Mouse (Mus musculus): ENCODE measurements around the gene Birc6. TPM values are rescaled to one million over a fixed set of nuclear protein-coding genes. Genes with fewer than 3 reads are reported as not detected.

The Birc6 gene
- 75.6 and 83.8 TPM in 2 replicates for polyA plus RNA-seq (2014; fragmentation: Nextera tagmentation; extraction: Ambion mirVana)

GRCm38 (mm10) chr17:74527729-74528607 is at the start of gene Birc6:
Birc6 (plus strand) TSS chr17:74528295.
- peak within 1 kb of the TSS; percentile 98 for H3K27ac ChIP-seq (replicated peaks; ENCODE audit: low read depth, low read length)
- H3K36me3 ChIP-seq (replicated peaks; ENCODE audit: control insufficient read depth, insufficient read depth, low read depth, low read length), result no peaks in the 10 kb centered on the region
- H3K27me3 ChIP-seq (ENCODE audit: control insufficient read depth, insufficient read depth, low read length), result no peaks in the 10 kb centered on the region
- DNase-seq (ENCODE audit: low spot score) (peak; percentile 100), ATAC-seq (replicated peaks; ENCODE audit: insufficient number of reproducible peaks, low FRiP score, low TSS enrichment, low read depth) (peak; percentile 98)
- WGBS, result under 1% methylated on average over 71 of the region's 71 CpGs
- no peaks in the 10 kb centered on the region for H3K4me1 ChIP-seq (ENCODE audit: control insufficient read depth, insufficient read depth, low read length)
- peak within 1 kb of the TSS; percentile 98 for H3K4me3 ChIP-seq (ENCODE audit: low read depth, low read length)
- H3K9me3 ChIP-seq (replicated peaks; ENCODE audit: control insufficient read depth, low read length), result no peaks in the 10 kb centered on the region
- H3K4me2 ChIP-seq (ENCODE audit: low read depth, low read length), result peak within 1 kb of the TSS; percentile 59
- peak within 1 kb of the TSS; percentile 96 for H3K9ac ChIP-seq (replicated peaks; ENCODE audit: low read length)

- WGBS, result 87% methylated on average over 14 of the region's 14 CpGs
- Histone ChIP-seq H3K4me3 (ENCODE audit: low read depth, low read length) (no peak overlapping the region), H3K9ac (replicated peaks; ENCODE audit: low read length) (no peak overlapping the region), H3K36me3 (replicated peaks; ENCODE audit: control insufficient read depth, insufficient read depth, low read depth, low read length) (no peaks in the 10 kb centered on the region), H3K4me2 (ENCODE audit: low read depth, low read length) (no peak overlapping the region), H3K27ac (replicated peaks; ENCODE audit: low read depth, low read length) (no peak overlapping the region), H3K4me1 (ENCODE audit: control insufficient read depth, insufficient read depth, low read length) (no peaks in the 10 kb centered on the region), H3K27me3 (ENCODE audit: control insufficient read depth, insufficient read depth, low read length) (no peaks in the 10 kb centered on the region), H3K9me3 (replicated peaks; ENCODE audit: control insufficient read depth, low read length) (no peaks in the 10 kb centered on the region)
- DNase-seq (ENCODE audit: low spot score), result no peak
- ATAC-seq (replicated peaks; ENCODE audit: insufficient number of reproducible peaks, low FRiP score, low TSS enrichment, low read depth), result no peak
Observed at GRCm38 (mm10) chr17:74480361-74481069, 47.6 kb upstream of the Birc6 start.

- ATAC-seq (replicated peaks; ENCODE audit: insufficient number of reproducible peaks, low FRiP score, low TSS enrichment, low read depth) (peak; percentile 99), DNase-seq (ENCODE audit: low spot score) (peak; percentile 98)
- 5% methylated on average over 57 of the region's 58 CpGs for WGBS
- H3K9me3 ChIP-seq (replicated peaks; ENCODE audit: control insufficient read depth, low read length), result no peaks in the 10 kb centered on the region
- peak within 1 kb of the TSS; percentile 84 for H3K9ac ChIP-seq (replicated peaks; ENCODE audit: low read length)
- H3K4me3 ChIP-seq (ENCODE audit: low read depth, low read length), result peak within 1 kb of the TSS; percentile 96
- no peaks in the 10 kb centered on the region for H3K4me1 ChIP-seq (ENCODE audit: control insufficient read depth, insufficient read depth, low read length)
- no peaks in the 10 kb centered on the region for H3K27me3 ChIP-seq (ENCODE audit: control insufficient read depth, insufficient read depth, low read length)
- peaks cover 2% of the 10 kb centered on the region for H3K36me3 ChIP-seq (replicated peaks; ENCODE audit: control insufficient read depth, insufficient read depth, low read depth, low read length)
- H3K4me2 ChIP-seq (ENCODE audit: low read depth, low read length), result peak within 1 kb of the TSS; percentile 67
- H3K27ac ChIP-seq (replicated peaks; ENCODE audit: low read depth, low read length), result no peak within 1 kb of the TSS
Observed at GRCm38 (mm10) chr17:74489024-74489900, 38.8 kb upstream of the Birc6 start, which contains the start of gene Yipf4. Yipf4 (plus strand) TSS chr17:74489493.

- peaks cover 2% of the 10 kb centered on the region for H3K36me3 ChIP-seq (replicated peaks; ENCODE audit: control insufficient read depth, insufficient read depth, low read depth, low read length)
- H3K27ac ChIP-seq (replicated peaks; ENCODE audit: low read depth, low read length), result no peak overlapping the region
- H3K4me3 ChIP-seq (ENCODE audit: low read depth, low read length), result peak overlapping the region; percentile 96
- WGBS, result under 1% methylated on average over 12 of the region's 12 CpGs
- no peaks in the 10 kb centered on the region for H3K4me1 ChIP-seq (ENCODE audit: control insufficient read depth, insufficient read depth, low read length)
- no peak for DNase-seq (ENCODE audit: low spot score)
- ATAC-seq (replicated peaks; ENCODE audit: insufficient number of reproducible peaks, low FRiP score, low TSS enrichment, low read depth), result no peak; the same call in 1 of the 2 replicates
- peak overlapping the region; percentile 67 for H3K4me2 ChIP-seq (ENCODE audit: low read depth, low read length)
- H3K9me3 ChIP-seq (replicated peaks; ENCODE audit: control insufficient read depth, low read length), result no peaks in the 10 kb centered on the region
- H3K9ac ChIP-seq (replicated peaks; ENCODE audit: low read length), result peak overlapping the region; percentile 84
- no peaks in the 10 kb centered on the region for H3K27me3 ChIP-seq (ENCODE audit: control insufficient read depth, insufficient read depth, low read length)
Observed at GRCm38 (mm10) chr17:74489901-74490220, 38.2 kb upstream of the Birc6 start.

GRCm38 (mm10) chr17:74491565-74491964 is 36.5 kb upstream of the Birc6 start:
- DNase-seq (ENCODE audit: low spot score), result no peak
- WGBS, result 87% methylated on average over 3 of the region's 3 CpGs
- ATAC-seq (replicated peaks; ENCODE audit: insufficient number of reproducible peaks, low FRiP score, low TSS enrichment, low read depth), result no peak

GRCm38 (mm10) chr17:74500204-74500603 is 27.9 kb upstream of the Birc6 start:
- WGBS, result 93% methylated on average over 4 of the region's 4 CpGs
- ATAC-seq (replicated peaks; ENCODE audit: insufficient number of reproducible peaks, low FRiP score, low TSS enrichment, low read depth) (no peak), DNase-seq (ENCODE audit: low spot score) (no peak)
- Histone ChIP-seq H3K9me3 (replicated peaks; ENCODE audit: control insufficient read depth, low read length) (no peaks in the 10 kb centered on the region), H3K36me3 (replicated peaks; ENCODE audit: control insufficient read depth, insufficient read depth, low read depth, low read length) (no peaks in the 10 kb centered on the region), H3K27me3 (ENCODE audit: control insufficient read depth, insufficient read depth, low read length) (no peaks in the 10 kb centered on the region), H3K4me3 (ENCODE audit: low read depth, low read length) (no peak overlapping the region), H3K4me1 (ENCODE audit: control insufficient read depth, insufficient read depth, low read length) (no peaks in the 10 kb centered on the region), H3K4me2 (ENCODE audit: low read depth, low read length) (no peak overlapping the region), H3K9ac (replicated peaks; ENCODE audit: low read length) (no peak overlapping the region), H3K27ac (replicated peaks; ENCODE audit: low read depth, low read length) (no peak overlapping the region)

More at GRCm38 (mm10) chr17:74491565-74491964, 36.5 kb upstream of the Birc6 start:
- H3K27me3 ChIP-seq (ENCODE audit: control insufficient read depth, insufficient read depth, low read length), result no peaks in the 10 kb centered on the region
- H3K4me3 ChIP-seq (ENCODE audit: low read depth, low read length), result no peak overlapping the region
- H3K27ac ChIP-seq (replicated peaks; ENCODE audit: low read depth, low read length), result no peak overlapping the region
- no peaks in the 10 kb centered on the region for H3K9me3 ChIP-seq (replicated peaks; ENCODE audit: control insufficient read depth, low read length)
- H3K4me1 ChIP-seq (ENCODE audit: control insufficient read depth, insufficient read depth, low read length), result no peaks in the 10 kb centered on the region
- H3K4me2 ChIP-seq (ENCODE audit: low read depth, low read length), result no peak overlapping the region
- H3K36me3 ChIP-seq (replicated peaks; ENCODE audit: control insufficient read depth, insufficient read depth, low read depth, low read length), result peaks cover 2% of the 10 kb centered on the region
- H3K9ac ChIP-seq (replicated peaks; ENCODE audit: low read length), result no peak overlapping the region

GRCm38 (mm10) chr17:74501085-74501484 is 27.0 kb upstream of the Birc6 start:
- Histone ChIP-seq H3K4me2 (ENCODE audit: low read depth, low read length) (no peak overlapping the region), H3K36me3 (replicated peaks; ENCODE audit: control insufficient read depth, insufficient read depth, low read depth, low read length) (no peaks in the 10 kb centered on the region), H3K27ac (replicated peaks; ENCODE audit: low read depth, low read length) (no peak overlapping the region), H3K4me3 (ENCODE audit: low read depth, low read length) (no peak overlapping the region), H3K9ac (replicated peaks; ENCODE audit: low read length) (no peak overlapping the region), H3K9me3 (replicated peaks; ENCODE audit: control insufficient read depth, low read length) (no peaks in the 10 kb centered on the region), H3K27me3 (ENCODE audit: control insufficient read depth, insufficient read depth, low read length) (no peaks in the 10 kb centered on the region), H3K4me1 (ENCODE audit: control insufficient read depth, insufficient read depth, low read length) (no peaks in the 10 kb centered on the region)
- DNase-seq (ENCODE audit: low spot score) (no peak), ATAC-seq (replicated peaks; ENCODE audit: insufficient number of reproducible peaks, low FRiP score, low TSS enrichment, low read depth) (no peak)
